Mouse (Mus musculus): Measurements from ENCODE around the gene Dmgdh.

DNA sequence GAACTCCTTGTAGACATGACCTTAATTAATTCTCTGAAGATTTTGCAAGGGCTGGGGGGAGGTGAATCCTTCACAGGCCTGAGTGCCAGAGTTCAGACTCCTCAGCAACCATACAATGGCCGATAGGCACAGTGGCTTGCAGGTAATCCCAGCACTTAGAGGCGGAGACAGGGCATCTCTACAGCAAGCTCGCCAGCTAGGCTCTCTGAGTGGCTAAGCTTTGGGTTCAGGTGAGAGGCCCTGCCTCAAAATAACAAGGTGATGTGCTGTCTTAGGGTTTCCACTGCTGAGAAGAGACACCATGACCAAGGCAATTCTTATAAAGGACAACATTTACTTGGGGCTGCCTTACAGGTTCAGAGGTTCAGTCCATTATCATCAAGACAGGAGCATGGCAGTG is 39.6 kb downstream of the Dmgdh start:
- no peak for TF ChIP-seq CTCF (IDR thresholded peaks at IDR 0.05)
- TF ChIP-seq EP300 (IDR thresholded peaks at IDR 0.05), result no peak

All from lung, postnatal 0 days (tissue).